Mouse (Mus musculus) liver, postnatal 0 days (tissue): Measurements from ENCODE around the gene Rad51b.
A peak's percentile ranks its signal among the peaks of the same experiment; 100 is the strongest.

Source experiments
- CTCF ChIP-seq: sonication (generic); IDR thresholded peaks from 2 replicates; pipeline ENCODE4 v1.5.1; 2016; ENCODE audit warnings: antibody characterized with exemption, low read depth
- EP300 ChIP-seq: IDR thresholded peaks from 2 replicates; pipeline ENCODE4 v1.6.1; 2016; ENCODE audit warnings: antibody characterized with exemption, low read depth, mild to moderate bottlenecking

DNA sequence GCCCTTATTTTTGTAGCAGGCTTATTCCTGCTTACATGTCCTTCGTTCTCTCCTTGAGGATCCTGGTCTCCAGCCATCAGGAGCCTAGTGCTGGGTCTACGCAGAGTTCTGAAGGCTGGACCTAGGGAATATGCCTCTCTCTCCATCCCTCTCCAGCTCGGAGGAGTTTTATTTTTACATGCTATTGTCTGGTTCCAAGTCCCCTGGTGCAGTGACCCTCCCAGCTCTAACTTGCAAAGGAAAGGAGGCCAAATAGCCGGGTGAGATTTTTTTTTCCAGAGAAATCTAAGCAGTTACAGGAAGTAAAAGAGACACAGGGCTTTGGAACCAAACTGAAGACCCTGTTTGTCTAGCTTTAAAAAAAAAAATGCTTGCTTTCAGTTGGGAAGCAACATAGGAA is 477.5 kb downstream of the Rad51b start:
- no peak for TF ChIP-seq CTCF
- 0 out of 2 replicates have a peak, but pooled peaks have one; percentile 14 for TF ChIP-seq EP300
